Mouse (Mus musculus) ES-E14 (cell line): ENCODE results near the gene Nlrp6. TPM values are rescaled to one million over a fixed set of nuclear protein-coding genes. Genes with fewer than 3 reads are reported as not detected.
"Not testable (repeated sequence)": the region's sequence is repeated elsewhere in the genome, so short reads cannot be mapped to it uniquely, and the experiment has no call there.

Source experiments
- DNase-seq: peaks from one replicate; pipeline ENCODE4 v3.0.0-alpha.2; 2013; ENCODE audit warnings: low read depth, low spot score
- H3K27ac ChIP-seq: 2 replicates; pipeline ENCODE4 v1.5.1; 2012; ENCODE audit warnings: low read depth, mild to moderate bottlenecking, low read length, moderate library complexity, mixed read lengths; ENCODE audit not compliant: poor library complexity, insufficient read depth, severe bottlenecking
- H3K36me3 ChIP-seq: 2 replicates; pipeline ENCODE4 v1.6.1; 2012; ENCODE audit warnings: mild to moderate bottlenecking, low read length, moderate library complexity, mixed read lengths; ENCODE audit not compliant: control insufficient read depth, poor library complexity, insufficient read depth, severe bottlenecking
- H3K4me1 ChIP-seq, 2 experiments: fragments of 150-350 bp in 1 of 2; sonication (generic) in 1 of 2; 2 replicates each; pipeline ENCODE4 v1.6.1; 2012; ENCODE audit warnings: low read length in 2 of 2, mild to moderate bottlenecking in 1 of 2, mixed read lengths in 1 of 2; ENCODE audit not compliant: control insufficient read depth in 2 of 2, insufficient read depth in 2 of 2, poor library complexity in 1 of 2
- H3K4me3 ChIP-seq, 2 experiments: fragments of 150-350 bp in 1 of 2; sonication (generic) in 1 of 2; 2 replicates each; pipeline ENCODE4 v1.5.1; 2012; ENCODE audit warnings: low read length in 2 of 2, low read depth in 1 of 2, mild to moderate bottlenecking in 1 of 2, mixed read lengths in 1 of 2; ENCODE audit not compliant: insufficient read depth in 1 of 2, poor library complexity in 1 of 2, severe bottlenecking in 1 of 2
- H3K9ac ChIP-seq: 2 replicates; pipeline ENCODE4 v1.6.1; 2012; ENCODE audit warnings: low read depth, mild to moderate bottlenecking, low read length, mixed read lengths; ENCODE audit not compliant: poor library complexity, insufficient read depth, severe bottlenecking
- H3K9me3 ChIP-seq: fragments of 150-350 bp; sonication (generic); 2 replicates; pipeline ENCODE4 v1.6.1; 2012; ENCODE audit warnings: low read depth, mild to moderate bottlenecking, low read length; ENCODE audit not compliant: control insufficient read depth, insufficient read depth
- CHD2 ChIP-seq: IDR thresholded peaks from 2 replicates; pipeline ENCODE4 v1.6.1; 2014; ENCODE audit warnings: mild to moderate bottlenecking, low read depth, low read length, inconsistent platforms
- HCFC1 ChIP-seq: IDR thresholded peaks from 2 replicates; pipeline ENCODE4 v1.6.1; 2012; ENCODE audit warnings: low read length, inconsistent platforms, borderline replicate concordance; ENCODE audit not compliant: insufficient read depth
- MAFK ChIP-seq: IDR thresholded peaks from 2 replicates; pipeline ENCODE4 v1.6.1; 2014; ENCODE audit warnings: mild to moderate bottlenecking, low read depth, low read length, inconsistent platforms; ENCODE audit not compliant: insufficient read depth
- ZC3H11A ChIP-seq: IDR thresholded peaks from 2 replicates; pipeline ENCODE4 v1.6.1; 2012; ENCODE audit warnings: low read depth, mild to moderate bottlenecking, inconsistent platforms, low read length, borderline replicate concordance
- ZNF384 ChIP-seq: IDR thresholded peaks from 2 replicates; pipeline ENCODE4 v1.6.1; 2012; ENCODE audit warnings: low read depth, low read length, inconsistent platforms
- in situ Hi-C, 2 experiments: fragments of 600-800 bp; cut with MboI; formaldehyde crosslinking; loops; one replicate each; pipeline ENCODE4 v1.15.1; 2025; ENCODE audit warnings: low sequenced_read_pairs in 2 of 2, inconsistent platforms in 1 of 2; ENCODE audit not compliant: unreplicated experiment in 2 of 2
- total RNA-seq: library from RNA; depleted of rRNA; stranded (reverse); fragments of 300-350 nt; gene quantifications from 2 replicates; pipeline ENCODE4 v1.2.3, GENCODE M21; 2012

The Nlrp6 gene
- total RNA-seq, 1 experiment, result 0.27 TPM

GRCm38 (mm10) chr7:140966921-140967320 is 46.2 kb downstream of the Nlrp6 start, which contains the start of gene Ifitm1:
TSS of gene Ifitm1 (plus strand) at chr7:140967221.
- in situ Hi-C loops, result no loop called here
- H3K4me3 ChIP-seq, result peak within 1 kb of the TSS; percentile 51 to 77
- TF ChIP-seq ZNF384 (no peak), ZC3H11A (no peak), HCFC1 (no peak), MAFK (no peak), CHD2 (no peak)
- peaks cover 9% of the 10 kb centered on the region; the same call in 1 of the 2 replicates for H3K36me3 ChIP-seq
- DNase-seq, result no peak
- no peak within 1 kb of the TSS; the same call in 1 of the 2 replicates for H3K9ac ChIP-seq
- no peaks in the 10 kb centered on the region for H3K9me3 ChIP-seq
- peaks cover 21 to 44% of the 10 kb centered on the region in 2 experiments for H3K4me1 ChIP-seq
- peak within 1 kb of the TSS; percentile 75 for H3K27ac ChIP-seq

GRCm38 (mm10) chr7:140967862-140968591 is 47.3 kb downstream of the Nlrp6 start:
- peaks cover 9% of the 10 kb centered on the region; the same call in 1 of the 2 replicates for H3K36me3 ChIP-seq
- no peaks in the 10 kb centered on the region for H3K9me3 ChIP-seq
- H3K4me1 ChIP-seq, result peaks cover 13 to 43% of the 10 kb centered on the region in 2 experiments; a peak in 3 of 4 replicates
- in situ Hi-C loops, result no loop called here
- H3K9ac ChIP-seq, result peak overlapping the region; percentile 74
- DNase-seq, result peak; percentile 63
- TF ChIP-seq CHD2 (no peak), ZC3H11A (no peak), HCFC1 (no peak), MAFK (no peak), ZNF384 (no peak)
- H3K27ac ChIP-seq, result peak overlapping the region; percentile 75
- peak overlapping the region; percentile 51 to 77 for H3K4me3 ChIP-seq

- in situ Hi-C loops, DNase-seq, H3K36me3 ChIP-seq, H3K27ac ChIP-seq, H3K9me3 ChIP-seq: not testable (repeated sequence)
- H3K4me3 ChIP-seq, result peak overlapping the region; percentile 51 to 77
- peaks cover 13 to 48% of the 10 kb centered on the region in 2 experiments; a peak in 3 of 4 replicates for H3K4me1 ChIP-seq
- peak overlapping the region; percentile 12; the same call in 1 of the 2 replicates for H3K9ac ChIP-seq
Observed at GRCm38 (mm10) chr7:140968710-140969109, 48.0 kb downstream of the Nlrp6 start.

- no peak for TF ChIP-seq ZC3H11A
- TF ChIP-seq ZNF384, result no peak
- TF ChIP-seq CHD2, result no peak
- TF ChIP-seq HCFC1, result no peak
- TF ChIP-seq MAFK, result no peak
- no peak for DNase-seq
- no peak overlapping the region for H3K4me3 ChIP-seq
- peaks cover 23 to 51% of the 10 kb centered on the region in 2 experiments for H3K4me1 ChIP-seq
- H3K9me3 ChIP-seq, result no peaks in the 10 kb centered on the region
- H3K9ac ChIP-seq, result no peak overlapping the region
- H3K27ac ChIP-seq, result peak overlapping the region; percentile 17; the same call in 1 of the 2 replicates
- in situ Hi-C loops, result no loop called here
- peaks cover 9% of the 10 kb centered on the region; the same call in 1 of the 2 replicates for H3K36me3 ChIP-seq
Observed at GRCm38 (mm10) chr7:140970931-140971330, 50.2 kb downstream of the Nlrp6 start.
